Mouse (Mus musculus): ENCODE measurements at regions not wholly inside any gene's neighbourhood (a gene's known extent, or its start where the extent isn't known, plus 50 kb on each side); places are given as distances from the start of the nearest gene placed in this dataset.
"Not testable (repeated sequence)": the region's sequence is repeated elsewhere in the genome, so short reads cannot be mapped to it uniquely, and the experiment has no call there.

DNA sequence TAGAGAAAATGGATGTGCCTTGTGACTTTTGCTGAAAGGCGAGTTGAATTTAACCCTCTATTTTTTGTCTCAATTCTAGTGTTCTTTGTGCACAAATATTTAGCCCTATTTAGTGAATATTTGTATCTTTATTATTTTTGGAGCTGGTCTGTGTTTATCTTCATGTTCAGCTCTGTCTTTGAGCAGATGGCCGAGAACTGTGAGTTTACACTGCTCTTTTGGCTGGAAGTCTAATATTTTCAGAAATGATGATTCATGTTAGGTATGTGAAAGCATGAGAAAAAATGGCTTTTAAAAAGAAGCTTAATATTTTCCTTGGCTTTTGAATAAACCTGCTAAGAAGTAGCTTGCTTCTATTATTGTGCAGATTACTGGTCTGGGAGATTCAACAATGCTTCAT lies 505.4 kb downstream of the Sema5a start:
- no peak for DNase-seq (ENCODE audit: low spot score in 2 of 2)

DNA sequence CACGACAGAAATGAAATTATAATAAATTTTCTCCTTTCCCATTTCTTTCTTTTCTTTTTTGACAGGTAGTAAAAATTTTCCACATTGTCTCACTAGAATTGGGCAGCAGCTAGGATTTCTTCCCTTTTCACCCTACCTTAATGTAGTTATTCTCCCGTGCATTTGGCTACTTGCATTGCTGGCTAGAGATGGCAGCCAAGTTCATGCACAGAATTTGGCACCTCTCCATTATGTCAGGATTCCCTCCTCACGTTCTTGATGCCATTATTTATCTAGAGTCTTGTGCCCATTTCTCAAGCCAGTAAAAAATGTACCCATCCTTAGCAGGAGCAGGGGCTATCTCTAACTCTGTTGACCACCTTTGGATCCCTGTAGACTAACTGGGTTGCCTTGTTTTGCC lies 507.4 kb downstream of the Sema5a start:
- no peak for DNase-seq (ENCODE audit: low spot score in 2 of 2)

DNA sequence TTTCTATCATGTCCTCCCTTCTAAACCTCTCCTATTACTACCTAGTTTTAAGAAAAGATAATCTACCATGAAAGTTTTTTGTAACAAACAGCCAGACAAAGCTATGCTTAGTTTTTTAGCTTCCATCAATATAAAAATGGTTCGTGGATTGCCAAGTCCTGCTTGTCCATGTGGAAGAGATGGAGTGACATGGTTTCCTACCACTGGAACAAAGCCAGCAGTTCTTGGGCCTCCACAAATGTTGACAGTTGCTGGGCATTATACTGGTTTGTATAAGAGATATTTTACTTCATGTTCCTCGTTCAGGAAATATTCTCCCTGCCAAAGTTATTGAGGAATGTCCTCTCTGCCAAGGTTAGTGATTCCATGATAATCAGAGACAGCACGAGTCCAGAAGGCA lies 515.5 kb downstream of the Sema5a start:
- no peak for DNase-seq (ENCODE audit: low spot score in 2 of 2)

DNA sequence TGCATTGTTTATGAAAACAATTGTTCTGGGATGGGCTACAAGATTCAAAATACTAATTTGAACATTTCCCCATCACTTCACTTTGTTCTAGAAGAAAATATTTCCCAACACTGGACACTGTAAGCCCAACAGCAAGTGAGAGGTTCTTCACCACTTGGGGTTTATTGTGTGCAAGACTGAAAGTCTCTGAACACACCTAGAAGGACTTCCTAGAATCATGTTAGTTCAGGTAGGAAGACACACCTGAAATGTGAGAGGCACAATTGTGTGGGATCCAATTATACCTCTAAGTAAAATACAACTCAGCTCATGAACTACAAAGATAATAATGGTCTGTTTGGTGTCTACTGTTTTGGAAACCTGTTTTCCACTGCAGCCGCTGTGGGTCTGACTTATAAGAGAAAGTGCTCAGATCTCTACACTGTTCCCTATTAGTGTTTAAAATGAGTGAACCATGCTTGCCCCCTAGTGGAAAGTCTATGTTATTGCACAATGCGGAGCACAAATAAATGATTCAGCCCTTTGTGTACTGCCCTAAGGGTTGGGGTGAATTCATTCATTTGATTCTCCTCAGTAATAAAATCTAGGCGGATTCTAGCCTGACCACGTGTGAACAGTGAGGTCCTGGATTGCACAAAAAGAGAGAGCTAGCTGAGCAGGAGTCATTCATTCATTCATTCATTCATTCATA lies 521.5 kb downstream of the Sema5a start:
- no peak for DNase-seq (ENCODE audit: low spot score in 2 of 2)

DNA sequence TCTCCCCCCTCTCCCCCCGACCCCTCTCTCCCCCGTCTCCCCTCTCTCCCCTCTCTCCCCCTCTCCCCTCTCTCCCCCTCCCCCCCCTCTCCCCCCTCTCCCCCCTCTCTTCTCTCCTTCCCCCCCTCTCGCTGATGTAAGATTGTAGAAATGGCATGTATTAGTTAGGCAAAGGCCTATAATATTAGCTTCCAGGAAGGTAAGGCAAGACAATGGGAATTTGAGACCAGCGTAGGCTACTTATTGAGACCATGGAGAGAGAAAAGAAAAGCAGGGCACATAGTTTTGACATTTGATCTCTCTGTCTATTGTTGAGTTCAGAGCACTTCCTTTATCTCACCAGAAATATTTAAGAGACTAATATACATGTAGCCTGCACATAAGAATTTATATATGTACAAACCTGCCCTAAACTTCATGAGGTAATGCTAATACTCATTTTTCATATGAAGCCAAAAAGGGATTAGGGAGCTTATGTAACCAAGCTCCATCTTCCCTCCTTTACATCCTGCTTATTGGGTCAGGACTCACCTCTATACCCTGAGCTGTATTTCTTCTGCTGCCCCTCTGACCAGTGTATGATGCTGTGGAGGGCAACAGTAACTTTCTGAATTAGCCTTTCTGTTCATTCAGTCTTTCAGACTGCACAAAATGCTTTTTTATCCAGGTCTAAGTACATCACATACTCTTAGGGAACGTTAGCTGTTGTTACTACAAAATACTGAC lies 522.3 kb downstream of the Sema5a start:
- no peak for DNase-seq (ENCODE audit: low spot score in 2 of 2)

DNA sequence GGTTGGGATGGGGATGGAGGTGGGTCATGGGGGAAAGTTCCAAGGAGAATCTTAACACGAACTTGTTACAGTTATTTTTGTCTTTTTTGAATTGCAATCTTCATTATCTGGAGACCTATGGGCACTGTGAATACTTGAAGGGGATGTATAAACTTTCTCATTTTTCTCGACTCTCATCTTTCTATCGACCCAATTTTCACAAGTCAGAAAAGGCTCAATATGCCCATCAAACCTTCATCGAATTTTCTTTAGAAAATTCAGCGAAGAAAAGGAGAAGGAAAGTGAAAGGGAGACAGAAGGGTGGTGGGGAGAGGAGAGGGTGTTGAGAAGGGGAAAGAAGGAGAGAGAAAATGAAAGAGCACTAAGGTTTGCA lies 533.6 kb downstream of the Sema5a start:
- DNase-seq (ENCODE audit: low spot score in 2 of 2), result not testable (repeated sequence)

DNA sequence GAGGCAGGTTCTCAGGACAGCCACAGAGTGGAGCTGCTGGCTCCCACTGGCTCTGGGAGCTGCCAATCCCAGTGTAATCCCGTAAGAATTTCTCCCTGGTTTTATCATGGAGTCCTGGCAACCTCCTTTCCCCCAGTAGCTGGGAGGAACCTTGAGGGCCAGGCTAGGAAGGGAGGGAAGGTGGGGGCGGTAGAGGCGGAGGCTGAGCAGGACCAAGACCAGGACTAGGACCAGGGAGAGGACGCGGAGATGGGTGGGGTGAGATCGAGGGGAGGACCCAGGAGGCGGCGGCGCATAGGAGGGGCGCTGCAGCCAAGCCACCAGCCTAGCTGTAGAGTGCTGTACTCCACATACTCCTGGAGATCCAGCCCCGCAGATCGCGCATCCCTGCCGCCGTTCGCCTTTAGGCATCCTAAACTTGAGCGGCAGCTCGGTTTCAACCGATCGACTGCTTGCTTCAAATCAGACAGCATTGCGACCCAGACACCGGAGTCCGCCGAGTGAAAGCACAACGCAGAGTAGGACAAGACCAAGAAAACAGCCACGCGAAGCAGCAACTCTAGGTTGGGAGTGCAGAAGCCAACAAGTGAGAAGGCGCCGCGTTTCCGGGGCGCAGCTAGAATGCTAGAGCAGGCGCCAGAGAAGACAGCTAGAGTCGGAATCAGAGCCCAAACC lies 534.1 kb downstream of the Sema5a start:
- DNase-seq (ENCODE audit: low spot score in 2 of 2), result peak; percentile 82 to 87

DNA sequence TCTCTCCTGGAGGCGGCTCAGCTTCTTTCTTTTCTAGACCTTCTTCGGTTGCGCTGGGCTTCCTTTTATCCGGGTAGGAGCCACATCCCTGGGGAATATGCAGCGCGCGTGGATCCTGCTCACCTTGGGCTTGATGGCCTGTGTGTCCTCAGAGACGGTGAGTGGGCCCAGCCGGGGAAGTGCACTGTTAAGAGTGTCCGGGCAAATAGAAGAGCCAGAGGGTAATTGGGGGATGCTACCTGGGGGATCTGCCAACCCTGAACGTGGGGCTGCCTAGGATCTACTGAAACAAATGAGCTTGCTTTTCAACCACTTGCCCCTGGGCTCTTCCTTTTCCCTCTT lies 534.6 kb downstream of the Sema5a start:
- DNase-seq (ENCODE audit: low spot score in 2 of 2), result not testable (repeated sequence)

DNA sequence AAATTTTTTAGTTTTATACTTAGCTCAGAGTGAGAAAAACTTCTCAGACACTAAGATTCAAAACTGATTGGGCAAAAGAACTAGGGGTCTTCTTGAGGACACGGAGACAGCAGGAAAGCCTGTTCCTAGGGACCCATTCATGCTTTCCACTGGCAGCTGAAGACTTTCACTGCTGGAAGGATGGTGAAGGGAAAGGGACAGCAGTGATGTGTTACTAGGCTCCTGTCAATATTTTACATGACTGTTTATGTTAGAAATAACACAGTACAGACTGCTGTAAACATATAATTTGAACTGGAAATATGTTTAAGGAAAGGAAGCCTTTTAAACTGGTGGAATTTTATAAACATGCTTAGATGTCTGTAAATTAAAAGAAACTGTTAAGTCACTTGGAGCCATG lies 537.0 kb downstream of the Sema5a start:
- not testable (repeated sequence) for DNase-seq (ENCODE audit: low spot score in 2 of 2)

DNA sequence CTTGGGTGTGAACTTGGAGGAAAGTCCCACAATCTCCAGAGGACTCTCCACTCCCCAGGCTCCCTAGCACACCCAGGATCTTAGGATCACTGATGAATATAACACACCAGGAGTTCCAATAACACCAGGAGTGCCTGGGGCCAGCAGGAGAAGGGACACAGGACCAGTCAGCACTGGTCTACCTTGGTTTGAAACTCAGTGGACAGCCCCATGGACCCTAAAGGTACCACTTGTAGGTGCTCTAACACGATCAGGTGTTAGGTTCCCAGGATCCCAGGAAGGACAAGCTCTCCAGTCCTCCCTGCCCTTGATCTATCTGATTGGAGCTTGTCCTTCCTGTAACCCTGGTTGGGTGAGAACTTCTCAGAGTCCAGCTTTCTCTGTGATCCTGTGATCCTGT lies 554.6 kb downstream of the Sema5a start:
- DNase-seq (ENCODE audit: low spot score in 2 of 2), result no peak

DNA sequence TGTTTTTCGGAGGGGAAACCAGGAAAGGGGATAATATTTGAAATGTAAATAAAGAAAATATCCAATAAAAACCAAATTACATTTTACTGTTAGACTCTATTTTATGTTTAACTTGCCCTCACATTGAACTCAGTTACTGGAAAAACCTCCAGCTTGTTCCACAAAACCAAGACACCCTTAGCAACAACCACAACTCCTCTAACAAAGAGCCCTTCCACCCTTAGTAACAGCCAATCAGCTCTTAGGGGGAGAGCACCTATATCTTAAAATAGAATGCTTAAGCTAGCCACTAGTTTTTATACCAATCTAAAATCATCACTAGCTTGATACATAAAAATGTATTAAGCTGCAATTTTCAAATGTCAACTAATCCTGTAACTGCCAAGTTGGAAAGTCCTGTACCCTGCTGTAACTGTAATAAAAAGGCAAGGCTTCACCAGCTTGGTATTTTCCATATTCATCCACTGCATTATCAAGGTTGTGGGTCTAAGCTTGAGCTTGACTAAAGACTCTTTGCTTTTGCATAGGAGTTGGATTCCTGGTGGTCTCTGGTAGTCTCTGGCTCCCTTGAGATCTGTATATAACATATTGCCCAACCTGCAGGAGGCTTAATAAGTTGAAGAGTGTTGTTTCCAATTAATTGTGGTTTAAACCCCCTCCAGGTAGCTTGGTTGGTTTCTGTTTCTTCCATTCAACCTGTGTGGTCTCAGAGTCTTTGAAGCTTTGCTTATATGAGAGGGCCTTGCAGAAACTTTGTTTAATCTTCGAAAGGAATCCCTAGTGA lies 566.4 kb downstream of the Sema5a start:
- DNase-seq (ENCODE audit: low spot score in 2 of 2), result no peak

DNA sequence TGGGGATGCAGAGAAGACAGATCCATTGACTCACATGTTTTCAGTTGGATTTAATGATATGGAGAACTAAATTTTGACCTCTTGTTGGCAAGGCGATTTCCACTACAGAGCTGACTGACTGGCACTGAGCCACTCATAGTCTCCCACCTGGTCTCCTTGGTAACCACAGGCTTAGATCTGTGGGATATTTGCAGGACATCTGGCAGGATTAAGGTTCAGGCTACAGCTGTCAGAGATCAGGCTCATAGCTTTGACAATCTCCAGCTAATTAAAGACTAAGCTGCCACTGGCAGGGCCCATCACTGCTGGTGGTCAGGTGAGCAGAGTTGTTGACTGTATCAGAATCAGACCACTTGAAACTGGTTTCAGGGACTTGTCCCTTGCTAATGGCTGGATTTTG lies 595.4 kb downstream of the Sema5a start:
- DNase-seq (ENCODE audit: low spot score in 2 of 2), result no peak

Measured in heart, adult 9 months (tissue).